ENCODE assay signal across 24 mouse cellular contexts in genomic region chr3:89294195-89294594, GRCm38 (mm10). TPM values are rescaled to one million over a fixed set of nuclear protein-coding genes. Genes with fewer than 3 reads are reported as not detected.
DNase-seq lines count a peak whose midpoint lies in the region; ATAC-seq and TF ChIP-seq lines count a peak whose summit lies in the region.
"Had no signal": no experiment of that assay in that cellular context is flagged by ENCODE, and none has a peak within 500 bp of the region (broad histone marks: within the 10 kb centered on the region; RNA-seq: fewer than 3 reads in every experiment).

No protein-coding gene starts in this region.

- no peak for ATAC-seq in kidney, embryonic 14.5 days (ENCODE audit: low FRiP score, low TSS enrichment)
- no peak for ATAC-seq in liver, embryonic 11.5 days (replicated peaks; ENCODE audit: low FRiP score)
- ATAC-seq in intestine, postnatal 0 days, result peak; percentile 44
- peak; percentile 35 for ATAC-seq in liver, embryonic 16.5 days (ENCODE audit: low read depth)
- ATAC-seq: forebrain, embryonic 13.5 days; midbrain, embryonic 16.5 days had no signal

- DNase-seq in kidney, adult 11 months, result peak; percentile 73
- DNase-seq in liver, adult 2 months (ENCODE audit: extremely low read depth, low read depth, low spot score), result peak; percentile 94
- no peak for DNase-seq in liver, embryonic 11.5 days (ENCODE audit: low spot score)
- DNase-seq in neural tube, embryonic 10.5 days (ENCODE audit: extremely low spot score, low spot score), result no peak
- DNase-seq in thymus, postnatal 0 days (ENCODE audit: low spot score), result no peak
- DNase-seq: adrenal gland, postnatal 10 days; cerebellum, adult 8-10 months; cerebellum, postnatal 25 days; gastrocnemius, postnatal 10 days; heart, postnatal 10 days; lung, embryonic 14.5 days; lung, postnatal 14 days; right cerebral cortex, postnatal 4 days had no signal

- no peaks in the 10 kb centered on the region for H3K27me3 ChIP-seq in kidney, embryonic 14.5 days (ENCODE audit: control insufficient read depth, insufficient read depth, low read length)
- no peaks in the 10 kb centered on the region for H3K27me3 ChIP-seq in liver, adult 2 months (ENCODE audit: control insufficient read depth, insufficient read depth, low read length)
- H3K27me3 ChIP-seq in liver, embryonic 11.5 days (replicated peaks; ENCODE audit: control insufficient read depth, insufficient read depth, low read length), result peaks cover 2% of the 10 kb centered on the region; the same call in 1 of the 2 replicates
- no peaks in the 10 kb centered on the region for H3K27me3 ChIP-seq in intestine, postnatal 0 days (replicated peaks; ENCODE audit: control insufficient read depth, insufficient read depth, low read length)
- no peaks in the 10 kb centered on the region for H3K27me3 ChIP-seq in liver, embryonic 16.5 days (ENCODE audit: control insufficient read depth, insufficient read depth, low read depth, low read length)
- H3K27me3 ChIP-seq: heart, embryonic 13.5 days; limb, embryonic 13.5 days had no signal

- 78% methylated on average over 5 of the region's 5 CpGs for WGBS in kidney, embryonic 14.5 days
- WGBS in liver, adult 2 months, result 30% methylated on average over 5 of the region's 5 CpGs
- 74% methylated on average over 5 of the region's 5 CpGs for WGBS in liver, embryonic 11.5 days
- 52% methylated on average over 5 of the region's 5 CpGs for WGBS in intestine, postnatal 0 days
- 50% methylated on average over 5 of the region's 5 CpGs for WGBS in liver, embryonic 16.5 days (ENCODE audit: insufficient replicate concordance)

- H3K4me3 ChIP-seq in kidney, embryonic 14.5 days (ENCODE audit: low read length), result no peak overlapping the region
- no peak overlapping the region for H3K4me3 ChIP-seq in liver, adult 2 months (ENCODE audit: insufficient read depth, low read depth, low read length)
- no peak overlapping the region for H3K4me3 ChIP-seq in liver, embryonic 11.5 days (ENCODE audit: low read depth, low read length)
- no peak overlapping the region for H3K4me3 ChIP-seq in intestine, postnatal 0 days (ENCODE audit: low read depth, low read length)
- no peak overlapping the region for H3K4me3 ChIP-seq in liver, embryonic 16.5 days (ENCODE audit: low read depth, low read length)
- H3K4me3 ChIP-seq: forebrain, embryonic 13.5 days; heart, embryonic 13.5 days; limb, embryonic 13.5 days; neural tube, embryonic 12.5 days had no signal

- H3K9me3 ChIP-seq in kidney, embryonic 14.5 days (ENCODE audit: control insufficient read depth, low read length), result no peaks in the 10 kb centered on the region
- no peaks in the 10 kb centered on the region for H3K9me3 ChIP-seq in liver, embryonic 11.5 days (ENCODE audit: control insufficient read depth, low read length)
- H3K9me3 ChIP-seq in intestine, postnatal 0 days (ENCODE audit: control insufficient read depth), result no peaks in the 10 kb centered on the region
- H3K9me3 ChIP-seq in liver, embryonic 16.5 days (replicated peaks; ENCODE audit: control insufficient read depth, low read length), result no peaks in the 10 kb centered on the region
- H3K9me3 ChIP-seq: forebrain, embryonic 13.5 days; G1E; heart, embryonic 13.5 days; limb, embryonic 13.5 days; neural tube, embryonic 12.5 days had no signal

- H3K79me2 ChIP-seq in liver, adult 2 months (ENCODE audit: control insufficient read depth, insufficient read depth, low read length), result no peaks in the 10 kb centered on the region

- H3K4me1 ChIP-seq in kidney, embryonic 14.5 days (ENCODE audit: control insufficient read depth, insufficient read depth, low read length), result 0 out of 2 replicates have a peak, but pooled peaks cover 3% of the 10 kb centered on the region
- peaks cover 32% of the 10 kb centered on the region for H3K4me1 ChIP-seq in liver, adult 2 months (ENCODE audit: control insufficient read depth, insufficient read depth, low read length)
- H3K4me1 ChIP-seq in liver, embryonic 11.5 days (replicated peaks; ENCODE audit: control insufficient read depth, insufficient read depth, low read length), result no peaks in the 10 kb centered on the region; the same call in 1 of the 2 replicates
- H3K4me1 ChIP-seq in intestine, postnatal 0 days (replicated peaks; ENCODE audit: control insufficient read depth, insufficient read depth, low read length), result peaks cover 7% of the 10 kb centered on the region
- H3K4me1 ChIP-seq in liver, embryonic 16.5 days (ENCODE audit: control insufficient read depth, low read depth, low read length), result no peaks in the 10 kb centered on the region; the same call in 1 of the 2 replicates
- H3K4me1 ChIP-seq: forebrain, embryonic 13.5 days; heart, embryonic 13.5 days had no signal

- H3K36me3 ChIP-seq in kidney, embryonic 14.5 days (ENCODE audit: control insufficient read depth, insufficient read depth, low read length), result no peaks in the 10 kb centered on the region
- no peaks in the 10 kb centered on the region for H3K36me3 ChIP-seq in liver, adult 2 months (ENCODE audit: control insufficient read depth, insufficient read depth, low read length)
- no peaks in the 10 kb centered on the region for H3K36me3 ChIP-seq in liver, embryonic 11.5 days (ENCODE audit: control insufficient read depth, insufficient read depth, low read length)
- H3K36me3 ChIP-seq in intestine, postnatal 0 days (ENCODE audit: control insufficient read depth, insufficient read depth), result no peaks in the 10 kb centered on the region
- no peaks in the 10 kb centered on the region for H3K36me3 ChIP-seq in liver, embryonic 16.5 days (ENCODE audit: control insufficient read depth, insufficient read depth)
- H3K36me3 ChIP-seq: G1E; heart, embryonic 13.5 days; limb, embryonic 13.5 days; neural tube, embryonic 12.5 days had no signal

- no peak for TF ChIP-seq CTCF in liver, adult 2 months (IDR thresholded peaks at IDR 0.05; ENCODE audit: low read depth, low read length)
- TF ChIP-seq CTCF in intestine, postnatal 0 days (IDR thresholded peaks at IDR 0.05; ENCODE audit: low read depth), result no peak

- H3K9ac ChIP-seq in kidney, embryonic 14.5 days (ENCODE audit: low read depth, low read length), result no peak overlapping the region
- H3K9ac ChIP-seq in liver, adult 2 months (ENCODE audit: low read depth, low read length), result peak overlapping the region; percentile 45; the same call in 1 of the 2 replicates
- H3K9ac ChIP-seq in liver, embryonic 11.5 days (ENCODE audit: low read depth, low read length), result no peak overlapping the region
- no peak overlapping the region for H3K9ac ChIP-seq in intestine, postnatal 0 days (ENCODE audit: low read depth, low read length)
- H3K9ac ChIP-seq in liver, embryonic 16.5 days (ENCODE audit: low read depth, low read length), result no peak overlapping the region
- H3K9ac ChIP-seq: forebrain, embryonic 13.5 days; heart, embryonic 13.5 days; hindbrain, embryonic 14.5 days; limb, embryonic 13.5 days; lung, embryonic 14.5 days; neural tube, embryonic 12.5 days had no signal

- no peak overlapping the region for H3K4me2 ChIP-seq in kidney, embryonic 14.5 days (replicated peaks; ENCODE audit: low read depth, low read length)
- H3K4me2 ChIP-seq in liver, embryonic 11.5 days, result no peak overlapping the region
- H3K4me2 ChIP-seq in intestine, postnatal 0 days (replicated peaks; ENCODE audit: low read depth), result no peak overlapping the region
- H3K4me2 ChIP-seq in liver, embryonic 16.5 days (ENCODE audit: low read depth, low read length), result no peak overlapping the region
- H3K4me2 ChIP-seq: forebrain, embryonic 13.5 days; heart, embryonic 13.5 days; hindbrain, embryonic 14.5 days; limb, embryonic 13.5 days; lung, embryonic 14.5 days; neural tube, embryonic 12.5 days had no signal

- H3K27ac ChIP-seq in kidney, embryonic 14.5 days (ENCODE audit: low read depth, low read length), result no peak overlapping the region
- peak overlapping the region; percentile 97 for H3K27ac ChIP-seq in liver, adult 2 months (replicated peaks; ENCODE audit: insufficient read depth, low read depth, low read length)
- no peak overlapping the region for H3K27ac ChIP-seq in liver, embryonic 11.5 days (ENCODE audit: low read depth, low read length)
- H3K27ac ChIP-seq in intestine, postnatal 0 days (ENCODE audit: low read depth, low read length), result peak overlapping the region; percentile 88
- peak overlapping the region; percentile 73 for H3K27ac ChIP-seq in liver, embryonic 16.5 days (ENCODE audit: low read length)
- H3K27ac ChIP-seq: forebrain, embryonic 13.5 days; heart, embryonic 13.5 days; hindbrain, embryonic 14.5 days; limb, embryonic 13.5 days; neural tube, embryonic 12.5 days had no signal

- 0 out of 2 replicates have a peak, but pooled peaks have one; percentile 9 for TF ChIP-seq POLR2A in liver, adult 2 months (IDR thresholded peaks at IDR 0.05; ENCODE audit: extremely low read depth, insufficient read depth, low read length)

RNA-seq across cellular contexts. Expression of gene Efna1, which starts 13.3 kb away (rescaled TPM):
- polyA plus RNA-seq in kidney, embryonic 14.5 days (2014; fragmentation: Nextera tagmentation; extraction: Ambion mirVana), result 45.4 and 58.8 TPM in 2 replicates
- total RNA-seq in liver, adult 2 months (2014; rRNA removed), result 22.1 and 35.2 TPM in 2 replicates
- polyA plus RNA-seq in liver, adult 2 months (2012; rRNA removed), result 73.1 and 73.4 TPM in 2 replicates
- polyA plus RNA-seq in liver, embryonic 11.5 days (2014; fragmentation: Nextera tagmentation; extraction: Ambion mirVana), result 11.4 and 11.8 TPM in 2 replicates
- polyA plus RNA-seq in intestine, postnatal 0 days (2015; fragmentation: Nextera tagmentation; extraction: Ambion mirVana), result 50.7 and 69.8 TPM in 2 replicates
- polyA plus RNA-seq in liver, embryonic 16.5 days (2015; fragmentation: Nextera tagmentation; extraction: Ambion mirVana), result 8.1 and 12.7 TPM in 2 replicates
- polyA plus RNA-seq in thymus, postnatal 0 days (2015; fragmentation: Nextera tagmentation; extraction: Ambion mirVana), result 12.4 and 13.2 TPM in 2 replicates
- total RNA-seq: hematopoietic stem cell, adult 5-6 weeks had no signal
- polyA plus RNA-seq: G1E had no signal

RNA-seq across cellular contexts. Expression of gene Slc50a1, which starts 23.8 kb away (rescaled TPM):
- polyA plus RNA-seq in kidney, embryonic 14.5 days (2014; fragmentation: Nextera tagmentation; extraction: Ambion mirVana), result 55.1 and 64.1 TPM in 2 replicates
- 6.4 and 7.0 TPM in 2 replicates for total RNA-seq in liver, adult 2 months (2014; rRNA removed)
- 36.3 and 41.2 TPM in 2 replicates for polyA plus RNA-seq in liver, adult 2 months (2012; rRNA removed)
- 25.3 and 31.5 TPM in 2 replicates for polyA plus RNA-seq in liver, embryonic 11.5 days (2014; fragmentation: Nextera tagmentation; extraction: Ambion mirVana)
- polyA plus RNA-seq in intestine, postnatal 0 days (2015; fragmentation: Nextera tagmentation; extraction: Ambion mirVana), result 57.4 and 61.8 TPM in 2 replicates
- 18.9 and 22.2 TPM in 2 replicates for polyA plus RNA-seq in liver, embryonic 16.5 days (2015; fragmentation: Nextera tagmentation; extraction: Ambion mirVana)
- polyA plus RNA-seq in thymus, postnatal 0 days (2015; fragmentation: Nextera tagmentation; extraction: Ambion mirVana), result 84.7 and 87.2 TPM in 2 replicates
- polyA plus RNA-seq: G1E had no signal

RNA-seq across cellular contexts. Expression of gene Efna3, which starts 28.6 kb away (rescaled TPM):
- polyA plus RNA-seq in kidney, embryonic 14.5 days (2014; fragmentation: Nextera tagmentation; extraction: Ambion mirVana), result 9.7 and 10.1 TPM in 2 replicates
- not detected in 2 replicates for total RNA-seq in liver, adult 2 months (2014; rRNA removed)
- not detected in 2 replicates for polyA plus RNA-seq in liver, adult 2 months (2012; rRNA removed)
- polyA plus RNA-seq in liver, embryonic 11.5 days (2014; fragmentation: Nextera tagmentation; extraction: Ambion mirVana), result 2.1 and 3.9 TPM in 2 replicates
- polyA plus RNA-seq in intestine, postnatal 0 days (2015; fragmentation: Nextera tagmentation; extraction: Ambion mirVana), result 1.4 and 1.6 TPM in 2 replicates
- polyA plus RNA-seq in liver, embryonic 16.5 days (2015; fragmentation: Nextera tagmentation; extraction: Ambion mirVana), result 0.63 and 0.94 TPM in 2 replicates
- 0.82 and 1.0 TPM in 2 replicates for polyA plus RNA-seq in thymus, postnatal 0 days (2015; fragmentation: Nextera tagmentation; extraction: Ambion mirVana)
- total RNA-seq: G1E; gastrocnemius, postnatal 10 days; hematopoietic stem cell, adult 5-6 weeks had no signal
- polyA plus RNA-seq: G1E had no signal

RNA-seq across cellular contexts. Expression of gene Dpm3, which starts 35.0 kb away (rescaled TPM):
- 134 and 200 TPM in 2 replicates for polyA plus RNA-seq in kidney, embryonic 14.5 days (2014; fragmentation: Nextera tagmentation; extraction: Ambion mirVana)
- total RNA-seq in liver, adult 2 months (2014; rRNA removed), result 102 and 131 TPM in 2 replicates
- 243 and 245 TPM in 2 replicates for polyA plus RNA-seq in liver, adult 2 months (2012; rRNA removed)
- 106 and 118 TPM in 2 replicates for polyA plus RNA-seq in liver, embryonic 11.5 days (2014; fragmentation: Nextera tagmentation; extraction: Ambion mirVana)
- polyA plus RNA-seq in intestine, postnatal 0 days (2015; fragmentation: Nextera tagmentation; extraction: Ambion mirVana), result 120 and 128 TPM in 2 replicates
- 51.9 and 59.4 TPM in 2 replicates for polyA plus RNA-seq in liver, embryonic 16.5 days (2015; fragmentation: Nextera tagmentation; extraction: Ambion mirVana)
- 163 and 167 TPM in 2 replicates for polyA plus RNA-seq in thymus, postnatal 0 days (2015; fragmentation: Nextera tagmentation; extraction: Ambion mirVana)

RNA-seq across cellular contexts. Expression of gene Efna4, which starts 43.6 kb away (rescaled TPM):
- 30.1 and 36.6 TPM in 2 replicates for polyA plus RNA-seq in kidney, embryonic 14.5 days (2014; fragmentation: Nextera tagmentation; extraction: Ambion mirVana)
- total RNA-seq in liver, adult 2 months (2014; rRNA removed), result not detected in 2 replicates
- polyA plus RNA-seq in liver, adult 2 months (2012; rRNA removed), result 0.06 and 0.27 TPM in 2 replicates
- polyA plus RNA-seq in liver, embryonic 11.5 days (2014; fragmentation: Nextera tagmentation; extraction: Ambion mirVana), result 6.5 and 6.9 TPM in 2 replicates
- polyA plus RNA-seq in intestine, postnatal 0 days (2015; fragmentation: Nextera tagmentation; extraction: Ambion mirVana), result 5.1 and 5.3 TPM in 2 replicates
- polyA plus RNA-seq in liver, embryonic 16.5 days (2015; fragmentation: Nextera tagmentation; extraction: Ambion mirVana), result 0.51 and 0.60 TPM in 2 replicates
- 5.3 and 6.0 TPM in 2 replicates for polyA plus RNA-seq in thymus, postnatal 0 days (2015; fragmentation: Nextera tagmentation; extraction: Ambion mirVana)
- total RNA-seq: G1E had no signal
- polyA plus RNA-seq: G1E had no signal

Comparison
In these comparisons a context has a peak if more than half of its experiments do, and no peak if none do; other contexts are left out.
1. DNase-seq: peak in kidney, adult 11 months (single experiment) and liver, adult 2 months (single experiment); none in liver, embryonic 11.5 days (single experiment), neural tube, embryonic 10.5 days (single experiment) and thymus, postnatal 0 days (single experiment).
2. ATAC-seq: peak in intestine, postnatal 0 days (single experiment) and liver, embryonic 16.5 days (single experiment); none in kidney, embryonic 14.5 days (single experiment) and liver, embryonic 11.5 days (single experiment).
3. H3K27ac ChIP-seq: peak in liver, adult 2 months (single experiment), intestine, postnatal 0 days (single experiment) and liver, embryonic 16.5 days (single experiment); none in kidney, embryonic 14.5 days (single experiment) and liver, embryonic 11.5 days (single experiment).